Mouse (Mus musculus): ENCODE measurements around the gene Ccser1.
"Not testable (repeated sequence)": the region's sequence is repeated elsewhere in the genome, so short reads cannot be mapped to it uniquely, and the experiment has no call there.

Gene Ccser1

GRCm38 (mm10) chr6:61247842-61248472 is 67.8 kb downstream of the Ccser1 start:
- H3K36me3 ChIP-seq (ENCODE audit: control insufficient read depth, insufficient read depth, low read length, poor library complexity, severe bottlenecking) = no peaks in the 10 kb centered on the region
- DNase-seq (ENCODE audit: low read depth, low spot score) = no peak
- no peaks in the 10 kb centered on the region for H3K27me3 ChIP-seq (ENCODE audit: control insufficient read depth, insufficient read depth, low read length, poor library complexity, severe bottlenecking)

GRCm38 (mm10) chr6:61248700-61249099 is 68.6 kb downstream of the Ccser1 start:
- Histone ChIP-seq H3K36me3 (ENCODE audit: control insufficient read depth, insufficient read depth, low read length, poor library complexity, severe bottlenecking) (no peaks in the 10 kb centered on the region), H3K27me3 (ENCODE audit: control insufficient read depth, insufficient read depth, low read length, poor library complexity, severe bottlenecking) (no peaks in the 10 kb centered on the region)
- no peak for DNase-seq (ENCODE audit: low read depth, low spot score)

- Histone ChIP-seq H3K36me3 (ENCODE audit: control insufficient read depth, insufficient read depth, low read length, poor library complexity, severe bottlenecking) (no peaks in the 10 kb centered on the region), H3K27me3 (ENCODE audit: control insufficient read depth, insufficient read depth, low read length, poor library complexity, severe bottlenecking) (no peaks in the 10 kb centered on the region)
- DNase-seq (ENCODE audit: low read depth, low spot score) = no peak
Observed at GRCm38 (mm10) chr6:61251232-61251631, 71.1 kb downstream of the Ccser1 start.

GRCm38 (mm10) chr6:61252912-61253311 is 72.8 kb downstream of the Ccser1 start:
- H3K36me3 ChIP-seq (ENCODE audit: control insufficient read depth, insufficient read depth, low read length, poor library complexity, severe bottlenecking) = no peaks in the 10 kb centered on the region
- no peaks in the 10 kb centered on the region for H3K27me3 ChIP-seq (ENCODE audit: control insufficient read depth, insufficient read depth, low read length, poor library complexity, severe bottlenecking)
- DNase-seq (ENCODE audit: low read depth, low spot score) = no peak

- not testable (repeated sequence) for DNase-seq (ENCODE audit: low read depth, low spot score); H3K36me3 ChIP-seq (ENCODE audit: control insufficient read depth, insufficient read depth, low read length, poor library complexity, severe bottlenecking); H3K27me3 ChIP-seq (ENCODE audit: control insufficient read depth, insufficient read depth, low read length, poor library complexity, severe bottlenecking)
Observed at GRCm38 (mm10) chr6:61255874-61256273, 75.8 kb downstream of the Ccser1 start.

GRCm38 (mm10) chr6:61258847-61259634 is 78.9 kb downstream of the Ccser1 start:
- Histone ChIP-seq H3K36me3 (ENCODE audit: control insufficient read depth, insufficient read depth, low read length, poor library complexity, severe bottlenecking) (no peaks in the 10 kb centered on the region), H3K27me3 (ENCODE audit: control insufficient read depth, insufficient read depth, low read length, poor library complexity, severe bottlenecking) (no peaks in the 10 kb centered on the region)
- no peak for DNase-seq (ENCODE audit: low read depth, low spot score)

- Histone ChIP-seq H3K27me3 (ENCODE audit: control insufficient read depth, insufficient read depth, low read length, poor library complexity, severe bottlenecking) (no peaks in the 10 kb centered on the region), H3K36me3 (ENCODE audit: control insufficient read depth, insufficient read depth, low read length, poor library complexity, severe bottlenecking) (no peaks in the 10 kb centered on the region)
- DNase-seq (ENCODE audit: low read depth, low spot score) = no peak
Observed at GRCm38 (mm10) chr6:61261381-61261780, 81.3 kb downstream of the Ccser1 start.

- DNase-seq (ENCODE audit: low read depth, low spot score) = no peak
- H3K36me3 ChIP-seq (ENCODE audit: control insufficient read depth, insufficient read depth, low read length, poor library complexity, severe bottlenecking) = no peaks in the 10 kb centered on the region
- H3K27me3 ChIP-seq (ENCODE audit: control insufficient read depth, insufficient read depth, low read length, poor library complexity, severe bottlenecking) = no peaks in the 10 kb centered on the region
Observed at GRCm38 (mm10) chr6:61262448-61262847, 82.3 kb downstream of the Ccser1 start.

GRCm38 (mm10) chr6:61263291-61263690 is 83.2 kb downstream of the Ccser1 start:
- no peaks in the 10 kb centered on the region for H3K36me3 ChIP-seq (ENCODE audit: control insufficient read depth, insufficient read depth, low read length, poor library complexity, severe bottlenecking)
- no peak for DNase-seq (ENCODE audit: low read depth, low spot score)
- H3K27me3 ChIP-seq (ENCODE audit: control insufficient read depth, insufficient read depth, low read length, poor library complexity, severe bottlenecking) = no peaks in the 10 kb centered on the region

- H3K27me3 ChIP-seq (ENCODE audit: control insufficient read depth, insufficient read depth, low read length, poor library complexity, severe bottlenecking) = no peaks in the 10 kb centered on the region
- no peaks in the 10 kb centered on the region for H3K36me3 ChIP-seq (ENCODE audit: control insufficient read depth, insufficient read depth, low read length, poor library complexity, severe bottlenecking)
- no peak for DNase-seq (ENCODE audit: low read depth, low spot score)
Observed at GRCm38 (mm10) chr6:61271033-61271432, 90.9 kb downstream of the Ccser1 start.

GRCm38 (mm10) chr6:61273430-61273829 is 93.3 kb downstream of the Ccser1 start:
- Histone ChIP-seq H3K27me3 (ENCODE audit: control insufficient read depth, insufficient read depth, low read length, poor library complexity, severe bottlenecking) (no peaks in the 10 kb centered on the region), H3K36me3 (ENCODE audit: control insufficient read depth, insufficient read depth, low read length, poor library complexity, severe bottlenecking) (no peaks in the 10 kb centered on the region)
- DNase-seq (ENCODE audit: low read depth, low spot score) = no peak

GRCm38 (mm10) chr6:61279506-61279905 is 99.4 kb downstream of the Ccser1 start:
- Histone ChIP-seq H3K27me3 (ENCODE audit: control insufficient read depth, insufficient read depth, low read length, poor library complexity, severe bottlenecking) (no peaks in the 10 kb centered on the region), H3K36me3 (ENCODE audit: control insufficient read depth, insufficient read depth, low read length, poor library complexity, severe bottlenecking) (no peaks in the 10 kb centered on the region)
- no peak for DNase-seq (ENCODE audit: low read depth, low spot score)

GRCm38 (mm10) chr6:61292927-61293326 is 112.8 kb downstream of the Ccser1 start:
- DNase-seq (ENCODE audit: low read depth, low spot score) = peak; percentile 43
- H3K36me3 ChIP-seq (ENCODE audit: control insufficient read depth, insufficient read depth, low read length, poor library complexity, severe bottlenecking) = no peaks in the 10 kb centered on the region

GRCm38 (mm10) chr6:61295535-61295934 is 115.4 kb downstream of the Ccser1 start:
- Histone ChIP-seq H3K27me3 (ENCODE audit: control insufficient read depth, insufficient read depth, low read length, poor library complexity, severe bottlenecking) (no peaks in the 10 kb centered on the region), H3K36me3 (ENCODE audit: control insufficient read depth, insufficient read depth, low read length, poor library complexity, severe bottlenecking) (no peaks in the 10 kb centered on the region)
- no peak for DNase-seq (ENCODE audit: low read depth, low spot score)

More at GRCm38 (mm10) chr6:61292927-61293326, 112.8 kb downstream of the Ccser1 start:
- no peaks in the 10 kb centered on the region for H3K27me3 ChIP-seq (ENCODE audit: control insufficient read depth, insufficient read depth, low read length, poor library complexity, severe bottlenecking)

- H3K36me3 ChIP-seq (ENCODE audit: control insufficient read depth, insufficient read depth, low read length, poor library complexity, severe bottlenecking) = no peaks in the 10 kb centered on the region
- no peak for DNase-seq (ENCODE audit: low read depth, low spot score)
- no peaks in the 10 kb centered on the region for H3K27me3 ChIP-seq (ENCODE audit: control insufficient read depth, insufficient read depth, low read length, poor library complexity, severe bottlenecking)
Observed at GRCm38 (mm10) chr6:61296188-61297037, 116.3 kb downstream of the Ccser1 start.
